Mouse (Mus musculus) G1E (cell line): Measurements from ENCODE around the gene Dock2.

Experiments
- CTCF ChIP-seq: IDR thresholded peaks from 2 replicates; pipeline ENCODE4 v1.5.1; 2012; ENCODE audit warnings: low read depth, low read length, inconsistent platforms, mixed read lengths
- GATA1 ChIP-seq: IDR thresholded peaks from 2 replicates; pipeline ENCODE4 v1.6.1; 2012; ENCODE audit warnings: borderline replicate concordance, low read length, inconsistent platforms, mixed read lengths
- GATA2 ChIP-seq: IDR thresholded peaks from 2 replicates; pipeline ENCODE4 v1.6.1; 2012; ENCODE audit warnings: low read depth, low read length, inconsistent platforms, borderline replicate concordance

- TF ChIP-seq CTCF (no peak), GATA1 (no peak), GATA2 (no peak)
Measured at GRCm38 (mm10) chr11:34178752-34179151, 604.9 kb downstream of the Dock2 start.
